Mouse (Mus musculus): ENCODE data around the gene Ephx1. TPM values are rescaled to one million over a fixed set of nuclear protein-coding genes. Genes with fewer than 3 reads are reported as not detected.
"Not testable (repeated sequence)": the region's sequence is repeated elsewhere in the genome, so short reads cannot be mapped to it uniquely, and the experiment has no call there.

Gene Ephx1
- polyA plus RNA-seq, 2 experiments, result 6.7 to 6.8 TPM

DNA sequence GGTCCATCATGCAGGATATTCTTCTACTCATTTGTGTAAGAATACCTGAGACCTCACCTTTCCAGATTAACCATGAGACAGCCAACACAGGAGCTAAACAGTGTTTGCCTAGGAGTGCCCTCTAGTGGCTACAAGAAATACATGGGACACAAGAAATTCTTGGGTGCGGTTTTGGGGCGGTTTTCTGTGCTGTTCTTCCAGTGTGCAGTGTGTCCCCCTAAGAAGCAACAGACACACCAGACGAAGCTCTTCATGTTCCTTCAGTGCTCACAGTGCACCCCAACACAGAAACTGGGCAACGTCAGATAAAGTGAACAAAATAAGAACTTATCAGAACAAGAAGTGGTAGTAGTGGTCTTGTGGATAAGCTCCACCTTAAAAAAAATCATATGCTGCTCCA, 18.9 kb upstream of the Ephx1 start:
- Histone ChIP-seq H3K4me2 (replicated peaks; ENCODE audit: low read depth, low read length, severe bottlenecking) (peak overlapping the region; percentile 23; the same call in 1 of the 2 replicates), H3K4me3 (replicated peaks; ENCODE audit: low read length) (no peak overlapping the region), H3K27ac (replicated peaks; ENCODE audit: low read depth, low read length) (no peak overlapping the region), H3K9me3 (ENCODE audit: control insufficient read depth, low read length) (no peaks in the 10 kb centered on the region), H3K36me3 (ENCODE audit: control insufficient read depth, insufficient read depth, low read length) (no peaks in the 10 kb centered on the region), H3K9ac (ENCODE audit: low read depth, low read length, severe bottlenecking) (no peak overlapping the region), H3K4me1 (ENCODE audit: control insufficient read depth, insufficient read depth, low read length) (no peaks in the 10 kb centered on the region), H3K27me3 (ENCODE audit: control insufficient read depth, insufficient read depth, low read length) (no peaks in the 10 kb centered on the region)
- 11% methylated on average over 4 of the region's 4 CpGs for WGBS
- TF ChIP-seq POLR2A (IDR thresholded peaks at IDR 0.05; ENCODE audit: borderline replicate concordance, extremely low read depth, insufficient read depth, insufficient read length), result no peak
- ATAC-seq (ENCODE audit: low FRiP score, low read depth) (no peak), DNase-seq (ENCODE audit: low spot score) (peak; percentile 60)

DNA sequence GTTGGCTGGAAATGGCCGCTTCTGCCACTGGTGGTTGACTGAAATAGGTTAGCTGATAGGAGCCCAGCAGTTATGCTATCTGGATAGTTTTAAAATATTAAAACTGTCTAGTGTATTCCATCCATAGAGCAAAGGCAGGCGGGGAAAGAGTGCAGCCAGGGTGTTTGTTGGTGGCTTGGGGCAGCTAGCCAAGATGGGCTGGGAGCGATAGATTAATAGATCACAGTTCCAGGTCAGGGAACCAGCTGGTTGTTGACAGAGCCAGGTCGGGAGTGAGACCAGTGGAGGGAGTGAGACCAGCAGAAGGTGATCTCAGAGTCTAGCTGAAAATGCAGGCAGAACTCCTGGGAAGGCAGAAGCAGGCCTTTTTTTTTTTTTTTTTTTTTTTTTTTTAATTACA, 16.9 kb upstream of the Ephx1 start:
- WGBS, result 65% methylated on average over 4 of the region's 4 CpGs
- TF ChIP-seq POLR2A (IDR thresholded peaks at IDR 0.05; ENCODE audit: borderline replicate concordance, extremely low read depth, insufficient read depth, insufficient read length), result no peak
- Histone ChIP-seq H3K27me3 (ENCODE audit: control insufficient read depth, insufficient read depth, low read length) (no peaks in the 10 kb centered on the region), H3K9me3 (ENCODE audit: control insufficient read depth, low read length) (no peaks in the 10 kb centered on the region), H3K9ac (ENCODE audit: low read depth, low read length, severe bottlenecking) (no peak overlapping the region), H3K4me1 (ENCODE audit: control insufficient read depth, insufficient read depth, low read length) (no peaks in the 10 kb centered on the region), H3K4me3 (replicated peaks; ENCODE audit: low read length) (no peak overlapping the region), H3K27ac (replicated peaks; ENCODE audit: low read depth, low read length) (no peak overlapping the region), H3K4me2 (replicated peaks; ENCODE audit: low read depth, low read length, severe bottlenecking) (no peak overlapping the region), H3K36me3 (ENCODE audit: control insufficient read depth, insufficient read depth, low read length) (no peaks in the 10 kb centered on the region)
- ATAC-seq (ENCODE audit: low FRiP score, low read depth) (no peak), DNase-seq (ENCODE audit: low spot score) (no peak)

DNA sequence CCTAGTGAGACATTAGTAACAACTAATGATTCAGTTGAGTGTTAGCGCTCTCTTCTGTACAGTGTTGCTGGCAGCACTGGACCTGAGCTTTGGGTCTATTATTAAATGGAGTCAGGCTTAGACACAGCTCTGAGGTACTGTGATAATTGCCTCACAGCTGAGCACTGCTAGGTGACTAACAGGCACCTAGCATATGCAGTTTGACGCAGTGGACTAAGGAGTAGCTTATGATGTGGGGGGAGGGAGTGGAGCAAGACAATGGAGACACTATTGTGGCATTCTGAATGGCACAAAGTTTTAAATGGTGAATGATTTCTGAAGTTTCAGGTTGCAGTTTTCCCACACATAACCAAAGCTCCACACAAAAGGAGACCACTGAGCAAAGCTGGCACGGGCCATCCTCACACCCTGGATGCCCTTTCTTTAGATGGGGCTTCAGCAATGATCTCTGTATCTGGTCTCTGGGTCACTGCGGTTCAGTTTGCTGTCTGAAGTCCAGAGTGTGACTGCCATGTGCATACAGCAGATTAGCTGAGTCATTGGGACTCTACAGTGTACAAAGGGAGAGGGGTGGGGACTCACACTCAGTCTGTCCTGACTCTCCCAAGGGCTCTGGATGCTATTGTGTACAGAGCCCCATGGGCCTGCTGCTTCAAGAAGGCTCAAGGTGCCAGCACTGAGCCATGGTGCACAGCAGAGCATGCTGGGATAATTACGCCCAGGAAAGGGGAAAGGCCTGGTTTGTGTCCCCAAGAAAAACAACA, 14.5 kb upstream of the Ephx1 start:
- H3K27ac ChIP-seq (replicated peaks; ENCODE audit: low read depth, low read length); H3K9me3 ChIP-seq (ENCODE audit: control insufficient read depth, low read length); H3K9ac ChIP-seq (ENCODE audit: low read depth, low read length, severe bottlenecking); H3K27me3 ChIP-seq (ENCODE audit: control insufficient read depth, insufficient read depth, low read length); H3K4me2 ChIP-seq (replicated peaks; ENCODE audit: low read depth, low read length, severe bottlenecking); H3K4me3 ChIP-seq (replicated peaks; ENCODE audit: low read length); ATAC-seq (ENCODE audit: low FRiP score, low read depth); H3K4me1 ChIP-seq (ENCODE audit: control insufficient read depth, insufficient read depth, low read length); DNase-seq (ENCODE audit: low spot score); H3K36me3 ChIP-seq (ENCODE audit: control insufficient read depth, insufficient read depth, low read length): not testable (repeated sequence)
- WGBS, result 89% methylated on average over 5 of the region's 5 CpGs

DNA sequence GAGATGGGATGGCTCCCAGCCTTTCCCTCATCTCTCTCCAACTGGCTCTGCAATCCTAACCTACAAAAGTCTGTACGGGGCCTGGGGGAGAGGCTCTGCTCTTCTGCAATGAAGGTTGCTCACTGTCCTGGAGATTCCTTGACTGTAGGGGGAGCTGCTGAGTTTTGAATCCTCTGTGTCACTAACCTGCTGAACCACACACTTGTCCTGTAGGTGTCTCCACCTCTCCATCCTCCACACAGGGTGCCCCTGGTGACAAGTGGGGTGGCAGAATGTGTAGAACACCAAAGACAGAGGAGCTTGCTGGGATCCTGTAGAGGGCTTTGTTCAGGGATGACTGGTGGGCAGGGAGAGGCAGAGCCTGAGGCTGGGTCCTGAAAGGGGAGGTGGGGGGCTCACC, 1.6 kb upstream of the Ephx1 start:
- Histone ChIP-seq H3K4me3 (replicated peaks; ENCODE audit: low read length) (no peak overlapping the region), H3K9ac (ENCODE audit: low read depth, low read length, severe bottlenecking) (no peak overlapping the region), H3K9me3 (ENCODE audit: control insufficient read depth, low read length) (no peaks in the 10 kb centered on the region), H3K36me3 (ENCODE audit: control insufficient read depth, insufficient read depth, low read length) (no peaks in the 10 kb centered on the region), H3K27me3 (ENCODE audit: control insufficient read depth, insufficient read depth, low read length) (no peaks in the 10 kb centered on the region), H3K4me1 (ENCODE audit: control insufficient read depth, insufficient read depth, low read length) (no peaks in the 10 kb centered on the region), H3K4me2 (replicated peaks; ENCODE audit: low read depth, low read length, severe bottlenecking) (no peak overlapping the region), H3K27ac (replicated peaks; ENCODE audit: low read depth, low read length) (no peak overlapping the region)
- no peak for TF ChIP-seq POLR2A (IDR thresholded peaks at IDR 0.05; ENCODE audit: borderline replicate concordance, extremely low read depth, insufficient read depth, insufficient read length)
- 13% methylated on average over 1 of the region's 1 CpGs for WGBS
- ATAC-seq (ENCODE audit: low FRiP score, low read depth) (no peak), DNase-seq (ENCODE audit: low spot score) (peak; percentile 44)

DNA sequence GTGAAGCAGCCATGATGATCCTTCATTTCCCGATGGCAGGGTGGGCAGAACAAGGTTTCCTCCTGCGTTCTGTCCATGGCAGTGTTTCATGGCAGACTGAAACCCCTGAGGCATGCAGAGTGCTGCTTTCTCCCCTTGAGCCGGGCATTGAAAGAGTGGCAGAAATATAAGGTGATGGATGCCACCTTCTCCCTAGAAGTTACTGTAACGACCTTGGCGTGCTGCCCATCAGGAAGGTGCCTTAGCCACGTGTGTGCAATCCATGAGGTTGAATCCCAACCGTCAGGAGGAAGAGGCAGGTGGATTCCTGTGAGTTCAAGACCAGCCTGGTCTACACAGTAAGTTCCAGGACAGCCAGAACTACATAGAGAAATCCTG, 773 bp upstream of the Ephx1 start:
- H3K9ac ChIP-seq (ENCODE audit: low read depth, low read length, severe bottlenecking), result no peak overlapping the region
- H3K27ac ChIP-seq (replicated peaks; ENCODE audit: low read depth, low read length), result no peak overlapping the region
- H3K9me3 ChIP-seq (ENCODE audit: control insufficient read depth, low read length), result no peaks in the 10 kb centered on the region
- ATAC-seq (ENCODE audit: low FRiP score, low read depth) (no peak), DNase-seq (ENCODE audit: low spot score) (no peak)
- no peak overlapping the region for H3K4me2 ChIP-seq (replicated peaks; ENCODE audit: low read depth, low read length, severe bottlenecking)
- no peaks in the 10 kb centered on the region for H3K36me3 ChIP-seq (ENCODE audit: control insufficient read depth, insufficient read depth, low read length)
- H3K27me3 ChIP-seq (ENCODE audit: control insufficient read depth, insufficient read depth, low read length), result no peaks in the 10 kb centered on the region
- 61% methylated on average over 7 of the region's 7 CpGs for whole genome bisulfite sequencing
- no peak overlapping the region for H3K4me3 ChIP-seq (replicated peaks; ENCODE audit: low read length)
- TF ChIP-seq POLR2A (IDR thresholded peaks at IDR 0.05; ENCODE audit: borderline replicate concordance, extremely low read depth, insufficient read depth, insufficient read length), result no peak
- H3K4me1 ChIP-seq (ENCODE audit: control insufficient read depth, insufficient read depth, low read length), result 0 out of 2 replicates have a peak, but pooled peaks cover 1% of the 10 kb centered on the region
